Mouse (Mus musculus) lung, postnatal 0 days (tissue): Measurements from ENCODE around the gene Slc25a24. TPM values are rescaled to one million over a fixed set of nuclear protein-coding genes. Genes with fewer than 3 reads are reported as not detected.

ENCODE experiments used
- ATAC-seq: fragments of 200-750 bp; cut with Nextera tagmentation; 2 replicates; pipeline ENCODE4 v1.8.0; 2017; ENCODE audit warnings: moderate library complexity
- DNase-seq: peaks from one replicate; pipeline ENCODE4 v3.0.0-alpha.2; 2016; ENCODE audit warnings: low spot score
- H3K27ac ChIP-seq: fragments of 300-500 bp; sonication (generic); 2 replicates; pipeline ENCODE4 v1.5.1; 2014; ENCODE audit warnings: antibody characterized with exemption, mild to moderate bottlenecking, low read length, mixed read lengths
- H3K27me3 ChIP-seq: fragments of 300-500 bp; sonication (generic); replicated peaks from 2 replicates; pipeline ENCODE4 v1.6.1; 2014; ENCODE audit warnings: low read length, mixed read lengths; ENCODE audit not compliant: insufficient read depth
- H3K36me3 ChIP-seq: fragments of 300-500 bp; sonication (generic); 2 replicates; pipeline ENCODE4 v1.6.1; 2014; ENCODE audit warnings: low read length, mixed read lengths; ENCODE audit not compliant: insufficient read depth
- H3K4me1 ChIP-seq: fragments of 300-500 bp; sonication (generic); 2 replicates; pipeline ENCODE4 v1.6.1; 2014; ENCODE audit warnings: antibody characterized with exemption, low read depth, low read length, mixed read lengths; ENCODE audit not compliant: insufficient read depth
- H3K4me2 ChIP-seq: fragments of 300-500 bp; sonication (generic); replicated peaks from 2 replicates; pipeline ENCODE4 v1.6.1; 2014; ENCODE audit warnings: low read depth, mild to moderate bottlenecking, low read length, moderate library complexity, mixed read lengths
- H3K4me3 ChIP-seq: fragments of 300-500 bp; sonication (generic); 2 replicates; pipeline ENCODE4 v1.5.1; 2014; ENCODE audit warnings: low read depth, low read length
- H3K9ac ChIP-seq: fragments of 300-500 bp; sonication (generic); replicated peaks from 2 replicates; pipeline ENCODE4 v1.6.1; 2014; ENCODE audit warnings: low read depth, mild to moderate bottlenecking
- H3K9me3 ChIP-seq: fragments of 300-500 bp; sonication (generic); 2 replicates; pipeline ENCODE4 v1.6.1; 2016; ENCODE audit warnings: low read length, mixed read lengths
- CTCF ChIP-seq: IDR thresholded peaks from 2 replicates; pipeline ENCODE4 v1.5.1; 2016; ENCODE audit warnings: antibody characterized with exemption, mild to moderate bottlenecking
- EP300 ChIP-seq: IDR thresholded peaks from 2 replicates; pipeline ENCODE4 v1.6.1; 2016; ENCODE audit warnings: antibody characterized with exemption, mild to moderate bottlenecking, control low read depth
- WGBS: fragments of 180-500 bp; shearing (Covaris S2); extraction: QIAGEN DNeasy Blood & Tissue Kit; methylation state at CpG from one replicate; pipeline ENCODE4 v1.1.7; 2014; 5-methylcytosine and 5-hydroxymethylcytosine counted together
- polyA plus RNA-seq: library from polyadenylated mRNA; unstranded; fragments of >200 nt; fragmentation: Nextera tagmentation; extraction: Ambion mirVana; gene quantifications from 2 replicates; pipeline ENCODE4 v1.2.1, GENCODE M21; 2015

Gene Slc25a24
- polyA plus RNA-seq, 1 experiment from 2014 or later: 18.0 TPM

- H3K27me3 ChIP-seq: no peaks in the 10 kb centered on the region
- TF ChIP-seq EP300: no peak
- no peak for TF ChIP-seq CTCF
- WGBS: 96% methylated on average over 15 of the region's 15 CpGs
- H3K4me1 ChIP-seq: no peaks in the 10 kb centered on the region
- ATAC-seq (no peak), DNase-seq (no peak)
- no peak overlapping the region for H3K4me2 ChIP-seq
- H3K4me3 ChIP-seq: no peak overlapping the region
- H3K9ac ChIP-seq: no peak overlapping the region
- H3K27ac ChIP-seq: no peak overlapping the region
- no peaks in the 10 kb centered on the region for H3K9me3 ChIP-seq
- no peaks in the 10 kb centered on the region for H3K36me3 ChIP-seq
Measured at GRCm38 (mm10) chr3:109134036-109134435, 11.1 kb downstream of the Slc25a24 start.

DNA sequence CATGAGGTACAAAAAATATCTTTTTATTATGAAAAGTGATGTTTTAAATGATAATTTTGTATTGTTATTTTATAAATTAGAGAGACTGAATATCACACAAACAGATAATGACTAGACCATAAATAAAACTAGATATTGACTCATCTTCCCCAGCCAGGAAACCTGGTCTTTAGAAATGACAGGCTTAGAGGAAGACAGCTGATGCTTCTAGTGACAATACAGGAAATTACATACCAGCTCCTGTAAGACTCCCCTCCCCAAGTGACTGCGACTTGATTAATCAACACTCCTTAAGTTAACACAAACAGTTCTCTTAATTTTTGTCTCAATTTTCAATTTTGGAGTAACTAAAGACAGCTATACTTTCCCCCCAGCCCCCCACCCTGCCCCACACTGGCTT lies 12.4 kb downstream of the Slc25a24 start:
- WGBS: 61% methylated on average over 1 of the region's 1 CpGs
- TF ChIP-seq EP300: no peak
- TF ChIP-seq CTCF: no peak
- ATAC-seq (no peak), DNase-seq (no peak)
- Histone ChIP-seq H3K27ac (no peak overlapping the region), H3K4me3 (no peak overlapping the region), H3K9me3 (no peaks in the 10 kb centered on the region), H3K9ac (no peak overlapping the region), H3K27me3 (no peaks in the 10 kb centered on the region), H3K4me1 (no peaks in the 10 kb centered on the region), H3K4me2 (no peak overlapping the region), H3K36me3 (no peaks in the 10 kb centered on the region)

GRCm38 (mm10) chr3:109152561-109152960 lies 29.6 kb downstream of the Slc25a24 start:
- H3K4me2 ChIP-seq: no peak overlapping the region
- ATAC-seq: no peak
- H3K4me3 ChIP-seq: no peak overlapping the region
- no peaks in the 10 kb centered on the region for H3K27me3 ChIP-seq
- H3K9me3 ChIP-seq: no peaks in the 10 kb centered on the region
- no peaks in the 10 kb centered on the region for H3K4me1 ChIP-seq
- H3K9ac ChIP-seq: no peak overlapping the region
- DNase-seq: no peak
- TF ChIP-seq CTCF (no peak), EP300 (no peak)
- H3K27ac ChIP-seq: no peak overlapping the region
- 89% methylated on average over 4 of the region's 4 CpGs for WGBS
- H3K36me3 ChIP-seq: peaks cover 5% of the 10 kb centered on the region; the same call in 1 of the 2 replicates

- no peak for TF ChIP-seq CTCF
- Histone ChIP-seq H3K9me3 (no peaks in the 10 kb centered on the region), H3K4me3 (no peak overlapping the region), H3K4me1 (no peaks in the 10 kb centered on the region), H3K4me2 (no peak overlapping the region), H3K9ac (no peak overlapping the region), H3K36me3 (peaks cover 5% of the 10 kb centered on the region; the same call in 1 of the 2 replicates), H3K27ac (no peak overlapping the region), H3K27me3 (no peaks in the 10 kb centered on the region)
- ATAC-seq: no peak
- no peak for DNase-seq
- WGBS: 98% methylated on average over 6 of the region's 6 CpGs
Measured at GRCm38 (mm10) chr3:109153410-109153809, 30.5 kb downstream of the Slc25a24 start.

DNA sequence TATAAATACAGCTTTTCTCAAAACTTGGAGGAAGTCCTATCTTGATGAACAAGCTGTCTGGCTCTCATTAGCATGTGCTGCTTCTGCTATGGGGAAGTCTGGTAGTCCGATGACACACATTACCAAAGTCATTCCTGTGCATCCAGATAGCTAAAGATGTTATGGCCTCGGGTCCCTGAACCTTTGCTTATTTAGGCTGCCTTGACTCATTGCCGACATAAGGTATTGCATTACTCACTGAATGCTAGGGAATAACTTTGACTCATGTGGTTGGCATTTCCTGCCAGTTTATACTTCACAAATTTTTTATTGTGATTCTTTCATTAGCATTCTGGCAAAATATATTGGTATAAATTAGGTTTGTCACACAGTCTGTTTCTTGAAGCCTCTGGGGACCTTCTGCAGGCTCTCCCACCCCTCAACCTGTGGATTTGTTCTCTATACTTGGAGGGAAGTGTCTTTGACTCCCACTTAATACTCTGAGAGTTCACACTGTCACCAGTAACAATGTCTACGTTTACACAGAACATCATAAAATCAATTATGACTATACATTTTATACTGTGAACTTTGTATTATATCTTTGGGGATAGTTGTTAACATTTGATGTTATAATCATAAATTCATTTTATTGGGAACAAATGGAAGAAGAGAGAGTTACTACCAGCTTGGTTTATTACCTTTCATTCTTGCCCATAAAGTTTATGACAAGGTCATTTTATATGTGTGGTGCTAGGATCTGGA lies 33.1 kb downstream of the Slc25a24 start:
- DNase-seq: no peak
- TF ChIP-seq EP300 (no peak), CTCF (no peak)
- H3K4me3 ChIP-seq: no peak overlapping the region

DNA sequence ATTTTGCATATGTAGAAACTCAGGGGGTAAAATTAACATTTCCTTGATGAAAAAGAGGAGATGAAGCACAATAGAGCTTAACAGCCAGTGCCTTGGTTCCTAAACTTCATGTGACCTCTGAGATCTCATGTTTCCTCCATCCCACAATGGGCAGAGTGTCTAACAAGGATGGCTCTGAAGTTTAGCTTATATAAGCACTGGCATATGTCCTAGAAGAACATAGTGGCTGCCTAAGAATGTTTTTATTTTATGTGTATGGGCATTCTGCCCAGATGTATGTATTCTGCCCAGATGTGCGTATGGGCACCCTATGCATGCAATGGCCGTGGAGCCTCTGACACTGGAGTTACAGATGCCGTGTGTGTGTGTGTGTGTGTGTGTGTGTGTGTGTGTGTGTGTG lies 34.5 kb downstream of the Slc25a24 start:
- TF ChIP-seq EP300 (no peak), CTCF (no peak)
- no peaks in the 10 kb centered on the region for H3K27me3 ChIP-seq
- H3K36me3 ChIP-seq: peaks cover 4% of the 10 kb centered on the region; the same call in 1 of the 2 replicates
- DNase-seq (no peak), ATAC-seq (no peak)
- H3K4me3 ChIP-seq: no peak overlapping the region
- no peaks in the 10 kb centered on the region for H3K4me1 ChIP-seq
- no peak overlapping the region for H3K9ac ChIP-seq
- H3K9me3 ChIP-seq: no peaks in the 10 kb centered on the region
- WGBS: 72% methylated on average over 3 of the region's 3 CpGs
- no peak overlapping the region for H3K4me2 ChIP-seq
- H3K27ac ChIP-seq: no peak overlapping the region

More for the DNA sequence above, 33.1 kb downstream of the Slc25a24 start:
- no peaks in the 10 kb centered on the region for H3K4me1 ChIP-seq
- no peak for ATAC-seq
- no peak overlapping the region for H3K9ac ChIP-seq
- no peak overlapping the region for H3K4me2 ChIP-seq
- WGBS: 84% methylated on average over 4 of the region's 4 CpGs
- no peak overlapping the region for H3K27ac ChIP-seq
- peaks cover 4% of the 10 kb centered on the region; the same call in 1 of the 2 replicates for H3K36me3 ChIP-seq
- H3K9me3 ChIP-seq: no peaks in the 10 kb centered on the region
- no peaks in the 10 kb centered on the region for H3K27me3 ChIP-seq
